ENCODE assay signal across 16 mouse cellular contexts in genomic region chr11:59289706-59290105, GRCm38 (mm10). TPM values are rescaled to one million over a fixed set of nuclear protein-coding genes. Genes with fewer than 3 reads are reported as not detected.
DNase-seq lines count a peak whose midpoint lies in the region; ATAC-seq lines count a peak whose summit lies in the region.
"Had no signal": no experiment of that assay in that cellular context is flagged by ENCODE, and none has a peak within 500 bp of the region (broad histone marks: within the 10 kb centered on the region; RNA-seq: fewer than 3 reads in every experiment).

No protein-coding gene starts in this region.

- no peak overlapping the region for H3K9ac ChIP-seq in intestine, embryonic 15.5 days
- no peak overlapping the region for H3K9ac ChIP-seq in intestine, embryonic 16.5 days (ENCODE audit: low read depth, low read length)
- 0 out of 2 replicates have a peak overlapping the region, but pooled peaks have one; percentile 46 for H3K9ac ChIP-seq in hindbrain, embryonic 13.5 days
- no peak overlapping the region for H3K9ac ChIP-seq in midbrain, embryonic 16.5 days (ENCODE audit: low read depth, low read length)

- H3K4me2 ChIP-seq in intestine, embryonic 15.5 days (replicated peaks): peak overlapping the region; percentile 31
- H3K4me2 ChIP-seq in intestine, embryonic 16.5 days (ENCODE audit: low read depth, low read length): no peak overlapping the region
- peak overlapping the region; percentile 54 for H3K4me2 ChIP-seq in hindbrain, embryonic 13.5 days
- H3K4me2 ChIP-seq in midbrain, embryonic 16.5 days (ENCODE audit: low read length): no peak overlapping the region; the same call in 1 of the 2 replicates

- no peak for ATAC-seq in intestine, embryonic 15.5 days
- ATAC-seq in intestine, embryonic 16.5 days: no peak
- no peak for ATAC-seq in hindbrain, embryonic 13.5 days (ENCODE audit: low FRiP score)
- ATAC-seq in midbrain, embryonic 16.5 days: no peak

- no peak overlapping the region for H3K27ac ChIP-seq in intestine, embryonic 15.5 days
- no peak overlapping the region for H3K27ac ChIP-seq in intestine, embryonic 16.5 days (ENCODE audit: low read length)
- H3K27ac ChIP-seq in brown adipose tissue, adult 24 weeks (replicated peaks; ENCODE audit: low read depth, low read length): no peak overlapping the region
- H3K27ac ChIP-seq in hindbrain, embryonic 13.5 days: no peak overlapping the region
- H3K27ac ChIP-seq in midbrain, embryonic 16.5 days (ENCODE audit: low read length): no peak overlapping the region

- H3K4me1 ChIP-seq in intestine, embryonic 15.5 days (replicated peaks): peaks cover 11% of the 10 kb centered on the region
- H3K4me1 ChIP-seq in intestine, embryonic 16.5 days (ENCODE audit: control insufficient read depth, insufficient read depth, low read length): peaks cover 4% of the 10 kb centered on the region
- H3K4me1 ChIP-seq in brown adipose tissue, adult 24 weeks (ENCODE audit: control insufficient read depth, insufficient read depth, insufficient read length, low read length): no peaks in the 10 kb centered on the region
- H3K4me1 ChIP-seq in hindbrain, embryonic 13.5 days (replicated peaks): peaks cover 27% of the 10 kb centered on the region
- H3K4me1 ChIP-seq in midbrain, embryonic 16.5 days (ENCODE audit: control insufficient read depth, insufficient read depth, low read length): peaks cover 14% of the 10 kb centered on the region

- H3K27me3 ChIP-seq in intestine, embryonic 15.5 days (replicated peaks): peaks cover 89% of the 10 kb centered on the region
- H3K27me3 ChIP-seq in intestine, embryonic 16.5 days (replicated peaks; ENCODE audit: control insufficient read depth, insufficient read depth, low read length): peaks cover 83% of the 10 kb centered on the region
- H3K27me3 ChIP-seq in hindbrain, embryonic 13.5 days: peaks cover 96% of the 10 kb centered on the region
- peaks cover 81% of the 10 kb centered on the region for H3K27me3 ChIP-seq in midbrain, embryonic 16.5 days (ENCODE audit: control insufficient read depth, insufficient read depth, low read depth, low read length)

- under 1% methylated on average over 25 of the region's 25 CpGs for WGBS in intestine, embryonic 15.5 days
- under 1% methylated on average over 25 of the region's 25 CpGs for WGBS in intestine, embryonic 16.5 days
- WGBS in hindbrain, embryonic 13.5 days: under 1% methylated on average over 25 of the region's 25 CpGs
- WGBS in midbrain, embryonic 16.5 days: under 1% methylated on average over 25 of the region's 25 CpGs

- no peaks in the 10 kb centered on the region for H3K36me3 ChIP-seq in intestine, embryonic 15.5 days
- no peaks in the 10 kb centered on the region for H3K36me3 ChIP-seq in intestine, embryonic 16.5 days (ENCODE audit: control insufficient read depth, insufficient read depth, low read length)
- H3K36me3 ChIP-seq in hindbrain, embryonic 13.5 days: no peaks in the 10 kb centered on the region
- H3K36me3 ChIP-seq in midbrain, embryonic 16.5 days (ENCODE audit: control insufficient read depth, insufficient read depth, low read length): no peaks in the 10 kb centered on the region

- no peaks in the 10 kb centered on the region for H3K9me3 ChIP-seq in intestine, embryonic 15.5 days
- H3K9me3 ChIP-seq in intestine, embryonic 16.5 days (ENCODE audit: control insufficient read depth, low read length): no peaks in the 10 kb centered on the region
- H3K9me3 ChIP-seq in hindbrain, embryonic 13.5 days: no peaks in the 10 kb centered on the region
- H3K9me3 ChIP-seq in midbrain, embryonic 16.5 days (replicated peaks; ENCODE audit: control insufficient read depth, low read length, poor library complexity, severe bottlenecking): no peaks in the 10 kb centered on the region

- H3K4me3 ChIP-seq in intestine, embryonic 15.5 days (replicated peaks): no peak overlapping the region
- H3K4me3 ChIP-seq in intestine, embryonic 16.5 days (ENCODE audit: low read length): no peak overlapping the region
- H3K4me3 ChIP-seq in brown adipose tissue, adult 24 weeks (ENCODE audit: insufficient read depth, low read depth, low read length): 0 out of 2 replicates have a peak overlapping the region, but pooled peaks have one; percentile 8
- peak overlapping the region; percentile 39 for H3K4me3 ChIP-seq in hindbrain, embryonic 13.5 days
- H3K4me3 ChIP-seq in midbrain, embryonic 16.5 days (ENCODE audit: low read depth, low read length): peak overlapping the region; percentile 30; the same call in 1 of the 2 replicates

- DNase-seq in layer of hippocampus, adult 9-10 months (ENCODE audit: low spot score): no peak
- DNase-seq in spleen, postnatal 4 days (ENCODE audit: low spot score in 2 of 2): no peak
- no peak for DNase-seq in layer of hippocampus, adult 8-10 months (ENCODE audit: low spot score in 2 of 2)
- DNase-seq: adrenal gland, adult 2 months; cerebellum, postnatal 10 days; kidney, adult 11 months; right cerebral cortex, postnatal 14 days; thymus, postnatal 25 days had no signal

RNA-seq across cellular contexts. Expression of gene Wnt3a, which starts 0.8 kb away (rescaled TPM):
- not detected in 2 replicates for polyA plus RNA-seq in intestine, embryonic 15.5 days (2015; fragmentation: Nextera tagmentation; extraction: Ambion mirVana)
- not detected in 2 replicates for polyA plus RNA-seq in intestine, embryonic 16.5 days (2015; fragmentation: Nextera tagmentation; extraction: Ambion mirVana)
- polyA plus RNA-seq in brown adipose tissue, adult 24 weeks (2012; ENCODE audit: insufficient read depth, insufficient read length, missing spikeins): not detected in 2 replicates
- 1.4 and 4.1 TPM in 2 replicates for polyA plus RNA-seq in hindbrain, embryonic 13.5 days (2015; fragmentation: Nextera tagmentation; extraction: Ambion mirVana)
- polyA plus RNA-seq in midbrain, embryonic 16.5 days (2015; fragmentation: Nextera tagmentation; extraction: Ambion mirVana): 0.21 and 0.26 TPM in 2 replicates
- total RNA-seq in layer of hippocampus, adult 8-10 months (2022): under 1 TPM in 3 of 4 experiments, not detected in 1; 0.10 to 0.22 (median 0.16) TPM
- total RNA-seq: adrenal gland, adult 2 months; CH12.LX; gastrocnemius, adult 8-10 months; left cerebral cortex, postnatal 10 days had no signal
- polyA plus RNA-seq: adrenal gland, adult 2 months had no signal

RNA-seq across cellular contexts. Expression of gene Wnt9a, which starts 17.0 kb away (rescaled TPM):
- 3.4 and 4.2 TPM in 2 replicates for polyA plus RNA-seq in intestine, embryonic 15.5 days (2015; fragmentation: Nextera tagmentation; extraction: Ambion mirVana)
- polyA plus RNA-seq in intestine, embryonic 16.5 days (2015; fragmentation: Nextera tagmentation; extraction: Ambion mirVana): 4.2 and 4.4 TPM in 2 replicates
- 0.33 and 0.40 TPM in 2 replicates for polyA plus RNA-seq in brown adipose tissue, adult 24 weeks (2012; ENCODE audit: insufficient read depth, insufficient read length, missing spikeins)
- polyA plus RNA-seq in hindbrain, embryonic 13.5 days (2015; fragmentation: Nextera tagmentation; extraction: Ambion mirVana): 3.6 and 5.0 TPM in 2 replicates
- polyA plus RNA-seq in midbrain, embryonic 16.5 days (2015; fragmentation: Nextera tagmentation; extraction: Ambion mirVana): 3.0 and 3.6 TPM in 2 replicates
- total RNA-seq in layer of hippocampus, adult 8-10 months (2022): 1 to 10 TPM; 2.9 to 7.3 (median 4.5) TPM
- total RNA-seq: CH12.LX had no signal

Comparison
In these comparisons a context has a peak if more than half of its experiments do, and no peak if none do; other contexts are left out.
1. H3K4me2 ChIP-seq: peak in intestine, embryonic 15.5 days (single experiment) and hindbrain, embryonic 13.5 days (single experiment); none in intestine, embryonic 16.5 days (single experiment) and midbrain, embryonic 16.5 days (single experiment).
2. H3K4me3 ChIP-seq: peak in brown adipose tissue, adult 24 weeks (single experiment), hindbrain, embryonic 13.5 days (single experiment) and midbrain, embryonic 16.5 days (single experiment); none in intestine, embryonic 15.5 days (single experiment) and intestine, embryonic 16.5 days (single experiment).